Mouse (Mus musculus): ENCODE measurements around the gene Sccpdh. TPM values are rescaled to one million over a fixed set of nuclear protein-coding genes. Genes with fewer than 3 reads are reported as not detected.

Gene Sccpdh
- polyA plus RNA-seq, 1 experiment: 90.6 TPM

DNA sequence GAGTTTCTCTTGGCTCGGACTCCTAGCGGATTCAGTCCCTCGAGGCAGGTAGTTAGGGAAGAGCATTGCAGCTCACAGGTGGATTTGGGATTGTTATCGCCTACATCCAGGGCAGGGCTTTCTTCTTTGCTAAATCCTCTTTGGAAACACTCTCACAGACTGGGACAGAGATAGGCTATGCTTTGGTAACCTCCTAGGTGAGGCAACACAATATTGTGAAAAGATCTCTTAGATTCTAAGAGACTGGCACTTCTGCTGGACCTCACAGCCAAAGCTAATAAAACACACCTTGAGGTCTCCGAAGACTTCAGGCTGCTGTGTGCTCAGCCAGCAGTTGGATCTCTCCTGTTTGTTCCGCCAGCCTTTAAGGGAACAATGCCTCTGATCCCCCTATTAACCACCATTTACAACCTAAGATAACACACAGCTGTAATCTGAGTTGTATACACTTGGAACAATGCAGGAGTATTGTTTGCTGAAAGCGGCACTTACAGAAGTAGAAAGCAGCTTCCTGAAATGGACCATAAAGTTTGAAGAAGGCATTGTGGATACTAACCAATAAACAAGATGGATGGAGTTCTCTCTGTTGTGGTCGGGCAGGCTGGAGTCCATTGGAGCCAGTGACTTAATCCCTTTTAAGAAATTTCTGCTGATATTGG, 54.9 kb downstream of the Sccpdh start:
- DNase-seq (ENCODE audit: extremely low spot score in 1 of 2, low spot score in 1 of 2): no peak

DNA sequence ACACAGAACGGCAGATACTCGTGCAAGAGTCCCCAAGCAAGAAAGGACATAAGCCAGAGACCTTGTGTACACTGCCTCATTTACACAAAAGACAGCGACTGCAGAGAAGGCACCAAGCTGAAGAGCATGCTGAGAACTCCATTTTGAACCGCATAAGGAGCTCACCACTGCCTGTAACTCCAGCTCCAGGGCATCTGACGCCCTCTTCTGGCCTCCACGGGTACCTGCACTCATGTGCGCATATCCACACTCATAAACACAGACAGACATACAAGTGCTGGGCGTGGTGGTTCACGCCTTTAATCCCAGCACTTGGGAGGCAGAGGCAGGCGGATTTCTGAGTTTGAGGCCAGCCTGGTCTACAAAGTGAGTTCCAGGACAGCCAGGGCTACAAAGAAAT, 60.7 kb downstream of the Sccpdh start:
- no peak for DNase-seq (ENCODE audit: extremely low spot score in 1 of 2, low spot score in 1 of 2)

DNA sequence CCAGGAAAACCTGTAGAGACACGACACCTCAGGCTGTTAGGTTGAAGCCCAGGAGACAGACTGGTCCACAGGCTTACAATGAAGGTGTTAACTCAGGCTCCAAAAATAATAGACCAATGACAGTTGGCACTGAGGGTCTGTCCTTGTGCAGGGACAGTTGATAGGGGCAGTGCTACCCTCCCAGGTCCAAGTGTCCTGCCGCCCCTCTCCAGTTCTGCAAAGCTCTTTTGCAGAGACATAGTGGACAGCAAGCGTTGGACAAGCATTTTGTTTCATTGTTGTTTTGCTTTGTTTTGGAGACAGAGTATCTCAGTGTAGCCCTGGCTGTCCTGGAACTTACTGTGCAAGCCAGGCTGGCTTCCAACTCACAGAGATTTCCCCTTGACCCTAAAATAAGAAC, 63.4 kb downstream of the Sccpdh start:
- DNase-seq (ENCODE audit: extremely low spot score in 1 of 2, low spot score in 1 of 2): no peak

DNA sequence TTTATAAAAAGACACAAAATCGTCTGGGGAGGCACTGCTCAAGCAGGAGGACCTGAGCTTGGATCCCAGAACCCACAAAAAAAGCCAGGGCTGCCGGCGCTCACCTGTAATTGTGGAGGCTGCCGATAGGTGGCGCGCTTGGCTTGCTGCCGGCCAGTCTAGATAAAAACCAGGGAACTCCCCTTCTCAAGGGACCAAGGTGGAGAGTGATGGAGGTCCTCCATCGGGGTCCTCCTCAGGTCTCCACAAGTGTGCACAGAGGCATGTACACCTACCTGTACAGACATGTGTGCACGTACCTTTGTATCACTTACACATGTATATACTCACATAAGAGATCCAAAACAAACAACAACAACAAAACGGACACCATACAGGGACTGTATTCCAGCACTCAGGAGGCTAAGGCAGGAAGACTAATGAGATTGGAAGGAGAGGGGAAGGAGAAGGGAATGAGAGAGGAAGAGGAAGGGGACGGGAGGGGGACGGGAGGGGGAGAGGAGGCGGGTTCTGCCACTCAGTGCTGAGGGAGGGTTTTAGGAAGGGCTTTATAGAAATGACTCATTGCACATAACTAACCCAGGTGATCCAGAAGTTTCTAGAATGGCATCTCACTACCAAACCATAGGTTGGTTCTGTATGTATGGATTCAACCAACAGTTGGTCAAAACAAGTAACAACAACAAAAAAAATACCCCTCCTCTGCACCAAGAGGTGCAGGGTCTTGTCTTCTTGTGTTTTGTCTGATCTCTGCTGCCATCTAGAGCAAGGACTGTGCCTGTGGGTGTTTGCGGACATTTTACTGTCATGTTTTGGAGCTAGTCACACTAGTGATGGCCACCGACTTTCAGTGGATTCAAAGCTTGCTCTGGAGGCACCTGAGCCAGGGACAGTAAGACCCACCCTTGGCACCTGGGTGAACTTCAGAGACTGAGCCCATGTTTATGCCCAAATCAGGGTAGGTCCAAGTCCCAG, 66.8 kb downstream of the Sccpdh start:
- DNase-seq (ENCODE audit: extremely low spot score in 1 of 2, low spot score in 1 of 2): peak; percentile 22 to 71

DNA sequence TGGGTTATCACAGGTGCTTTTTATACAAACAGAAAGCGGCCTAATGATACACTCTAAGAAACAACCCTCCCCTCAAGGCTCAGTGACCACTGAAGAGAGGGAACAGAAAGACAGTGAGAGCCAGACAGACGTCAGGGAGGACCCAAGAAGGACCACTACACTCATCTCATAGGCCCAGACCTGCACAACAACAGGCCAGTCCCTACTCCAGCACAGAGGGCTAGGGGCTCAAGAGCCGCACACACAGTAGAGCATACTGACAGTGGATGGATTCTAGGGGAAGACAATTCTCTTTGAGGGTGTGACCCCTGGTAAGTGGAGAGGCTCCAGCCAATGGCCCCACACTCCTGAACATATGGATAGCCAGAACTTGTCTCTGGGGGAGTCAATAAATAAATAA, 68.5 kb downstream of the Sccpdh start:
- DNase-seq (ENCODE audit: extremely low spot score in 1 of 2, low spot score in 1 of 2): no peak

Other genes with a start within 250 kb of the Sccpdh start
- gene Smyd3, start 150.2 kb upstream of the Sccpdh start, polyA plus RNA-seq (2012; rRNA removed): 14.9 and 16.8 TPM in 2 replicates
- gene Tfb2m, start 121.9 kb upstream of the Sccpdh start, polyA plus RNA-seq (2012; rRNA removed): 20.3 and 22.2 TPM in 2 replicates
- 24.6 and 26.5 TPM in 2 replicates for gene Cnst, start 121.8 kb upstream of the Sccpdh start, polyA plus RNA-seq (2012; rRNA removed)
- 0.04 and 0.12 TPM in 2 replicates for gene Kif28, start 77.1 kb downstream of the Sccpdh start, polyA plus RNA-seq (2012; rRNA removed)
- not detected in 2 replicates for gene Gm10518, start 135.2 kb downstream of the Sccpdh start, polyA plus RNA-seq (2012; rRNA removed)
- gene Ahctf1, start 135.5 kb downstream of the Sccpdh start, polyA plus RNA-seq (2012; rRNA removed): 30.3 and 32.8 TPM in 2 replicates